Comparison of ENCODE assay signal across 8 mouse cellular contexts in the genomic region with DNA sequence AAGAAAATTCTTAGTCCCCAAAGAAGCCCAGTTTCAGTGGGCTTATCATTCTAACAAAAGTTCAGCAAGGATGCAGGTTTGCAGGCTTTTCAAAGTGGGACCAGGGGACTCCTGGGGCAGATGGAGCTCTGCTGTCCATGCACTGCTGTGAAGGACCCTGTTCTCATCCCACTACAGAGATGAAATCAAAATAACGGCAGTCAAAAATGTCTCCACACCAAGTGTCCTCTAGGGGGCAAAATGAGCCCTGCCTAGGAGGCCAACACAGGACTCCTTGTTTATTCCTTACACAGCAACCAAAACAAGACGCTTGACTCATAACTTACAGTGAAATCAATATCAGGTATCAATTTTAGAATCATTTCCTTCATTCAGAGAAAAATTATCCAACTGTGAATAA.
DNase-seq lines count a peak whose midpoint lies in the region; ATAC-seq and TF ChIP-seq lines count a peak whose summit lies in the region.

No protein-coding gene starts in this region.

- H3K4me3 ChIP-seq in heart, embryonic 10.5 days: no peak overlapping the region
- no peak overlapping the region for H3K4me3 ChIP-seq in forebrain, embryonic 13.5 days
- no peak overlapping the region for H3K4me3 ChIP-seq in layer of hippocampus, adult 2 months

- peak; percentile 11 to 23 for DNase-seq in heart, adult 9 months (ENCODE audit: low spot score in 2 of 2)
- DNase-seq in heart, embryonic 10.5 days (ENCODE audit: low spot score): no peak
- DNase-seq in A20 (ENCODE audit: low read depth, low spot score): peak; percentile 48
- DNase-seq in brain, adult 2 months (ENCODE audit: low read depth, low spot score): peak; percentile 80
- DNase-seq in layer of hippocampus, adult 2 months (ENCODE audit: low spot score in 2 of 2): peak; percentile 34 to 51
- DNase-seq in retina, embryonic 14.5 days (ENCODE audit: low spot score): peak; percentile 61
- DNase-seq in spleen, postnatal 10 days (ENCODE audit: low spot score in 2 of 2): no peak

- peak; percentile 89 for TF ChIP-seq CTCF in layer of hippocampus, adult 2 months (conservative IDR thresholded peaks at IDR 0.05)

- H3K4me2 ChIP-seq in forebrain, embryonic 13.5 days: no peak overlapping the region

- 50% methylated on average over 2 of the region's 2 CpGs for WGBS in heart, embryonic 10.5 days
- WGBS in forebrain, embryonic 13.5 days: 45% methylated on average over 2 of the region's 2 CpGs

- H3K27me3 ChIP-seq in heart, embryonic 10.5 days (ENCODE audit: insufficient read depth, poor library complexity, severe bottlenecking): no peaks in the 10 kb centered on the region
- H3K27me3 ChIP-seq in forebrain, embryonic 13.5 days: no peaks in the 10 kb centered on the region

- H3K36me3 ChIP-seq in heart, embryonic 10.5 days: no peaks in the 10 kb centered on the region
- no peaks in the 10 kb centered on the region for H3K36me3 ChIP-seq in forebrain, embryonic 13.5 days (ENCODE audit: poor library complexity, severe bottlenecking)

- H3K9ac ChIP-seq in forebrain, embryonic 13.5 days: no peak overlapping the region

- H3K27ac ChIP-seq in heart, embryonic 10.5 days: no peak overlapping the region
- no peak overlapping the region for H3K27ac ChIP-seq in forebrain, embryonic 13.5 days
- no peak overlapping the region for H3K27ac ChIP-seq in layer of hippocampus, adult 2 months

- H3K4me1 ChIP-seq in heart, embryonic 10.5 days: no peaks in the 10 kb centered on the region
- no peaks in the 10 kb centered on the region for H3K4me1 ChIP-seq in forebrain, embryonic 13.5 days

- no peaks in the 10 kb centered on the region for H3K9me3 ChIP-seq in heart, embryonic 10.5 days
- no peaks in the 10 kb centered on the region for H3K9me3 ChIP-seq in forebrain, embryonic 13.5 days (replicated peaks)

- 0 out of 2 replicates have a peak, but pooled peaks have one; percentile 57 for ATAC-seq in forebrain, embryonic 13.5 days

Comparison
In these comparisons a context has a peak if more than half of its experiments do, and no peak if none do; other contexts are left out.
1. DNase-seq: peak in heart, adult 9 months (2 of 2), A20 (single experiment), brain, adult 2 months (single experiment), layer of hippocampus, adult 2 months (2 of 2) and retina, embryonic 14.5 days (single experiment); none in heart, embryonic 10.5 days (single experiment) and spleen, postnatal 10 days (0 of 2).